Mouse (Mus musculus) lung, adult 2 months (tissue): Measurements from ENCODE around the gene Cfap97d2.

ENCODE experiments used
- CTCF ChIP-seq: fragments of 200-500 bp; IDR thresholded peaks from 2 replicates; pipeline ENCODE4 v1.5.1; 2011; ENCODE audit warnings: mild to moderate bottlenecking, low read length, control low read depth; ENCODE audit not compliant: insufficient read depth
- POLR2A ChIP-seq: fragments of 200-500 bp; IDR thresholded peaks from 2 replicates; pipeline ENCODE4 v1.6.1; 2011; ENCODE audit warnings: low read depth, mild to moderate bottlenecking, control low read depth, low read length, borderline replicate concordance; ENCODE audit errors: extremely low read depth

DNA sequence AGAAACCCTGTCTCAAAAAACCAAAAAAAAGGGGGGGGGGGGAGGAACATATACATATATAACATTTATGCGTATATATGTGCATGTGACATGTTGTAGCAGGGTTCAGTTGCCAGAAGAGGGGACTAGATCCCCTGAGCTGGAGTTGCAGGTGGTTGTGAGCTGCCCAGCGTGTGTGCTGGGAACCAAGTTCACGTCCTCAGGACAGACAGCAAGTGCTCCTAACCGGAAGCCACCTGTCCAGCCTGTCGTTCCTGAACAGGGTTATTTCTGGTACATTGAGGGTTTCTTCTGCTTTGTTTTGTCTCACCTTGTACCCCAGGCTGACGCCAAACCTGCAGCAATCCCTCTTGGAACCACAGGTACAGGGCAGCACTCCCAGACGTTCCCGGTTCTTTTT is 83.9 kb downstream of the Cfap97d2 start:
- TF ChIP-seq POLR2A = no peak
- no peak for TF ChIP-seq CTCF
